Mouse (Mus musculus) heart, adult 2 months (tissue): ENCODE measurements around the gene Usp7.

Experiments
- CTCF ChIP-seq: fragments of 200-600 bp; IDR thresholded peaks from 2 replicates; pipeline ENCODE4 v1.8.1; 2022; ENCODE audit warnings: antibody characterized with exemption, mild to moderate bottlenecking, moderate library complexity
- EP300 ChIP-seq: fragments of 200-500 bp; IDR thresholded peaks from 2 replicates; pipeline ENCODE4 v1.6.1; 2011; ENCODE audit warnings: low read depth, low read length, control low read depth; ENCODE audit not compliant: insufficient read depth

DNA sequence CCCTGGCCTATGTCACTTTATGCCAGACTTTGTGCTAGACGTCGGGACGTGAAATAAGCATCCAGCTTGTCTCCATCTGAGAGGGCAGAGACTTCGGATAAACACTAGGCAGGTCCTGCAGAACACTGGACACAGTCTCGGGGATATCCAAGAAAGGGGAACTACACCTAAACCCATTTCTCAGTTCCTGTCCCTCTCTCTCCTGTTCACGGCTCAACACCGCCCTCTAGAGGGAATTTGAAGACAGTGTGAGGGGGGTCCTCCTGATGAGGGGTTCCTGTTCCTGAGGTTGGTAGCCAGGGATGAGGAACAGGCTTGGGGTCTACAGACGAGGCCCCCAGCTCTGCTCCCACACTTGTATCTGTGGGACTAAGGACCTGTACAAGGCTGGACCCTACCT is 117.9 kb downstream of the Usp7 start:
- peak; percentile 86 for TF ChIP-seq CTCF
- peak; percentile 50; the same call in 1 of the 2 replicates for TF ChIP-seq EP300
